Mouse (Mus musculus) neural tube, embryonic 13.5 days (tissue): Measurements from ENCODE around the gene Cdca5. TPM values are rescaled to one million over a fixed set of nuclear protein-coding genes. Genes with fewer than 3 reads are reported as not detected.
A peak's percentile ranks its signal among the peaks of the same experiment; 100 is the strongest.

Source experiments
- ATAC-seq: fragments of 200-750 bp; cut with Nextera tagmentation; 2 replicates; pipeline ENCODE4 v1.8.0; 2017; ENCODE audit warnings: low read depth, mild to moderate bottlenecking, moderate TSS enrichment, moderate library complexity
- H3K27ac ChIP-seq: fragments of 300-500 bp; sonication (generic); replicated peaks from 2 replicates; pipeline ENCODE4 v1.5.1; 2015; ENCODE audit warnings: moderate library complexity, mild to moderate bottlenecking, inconsistent platforms
- H3K27me3 ChIP-seq: fragments of 300-500 bp; sonication (generic); 2 replicates; pipeline ENCODE4 v1.6.1; 2015; ENCODE audit warnings: mild to moderate bottlenecking, inconsistent platforms
- H3K36me3 ChIP-seq: fragments of 300-500 bp; sonication (generic); 2 replicates; pipeline ENCODE4 v1.6.1; 2015; ENCODE audit warnings: mild to moderate bottlenecking, inconsistent platforms
- H3K4me1 ChIP-seq: fragments of 300-500 bp; sonication (generic); replicated peaks from 2 replicates; pipeline ENCODE4 v1.6.1; 2015; ENCODE audit warnings: inconsistent platforms
- H3K4me2 ChIP-seq: fragments of 300-500 bp; sonication (generic); 2 replicates; pipeline ENCODE4 v1.6.1; 2015; ENCODE audit warnings: inconsistent platforms, mild to moderate bottlenecking, moderate library complexity
- H3K4me3 ChIP-seq: fragments of 300-500 bp; sonication (generic); 2 replicates; pipeline ENCODE4 v1.5.1; 2015; ENCODE audit warnings: mild to moderate bottlenecking, inconsistent platforms
- H3K9ac ChIP-seq: fragments of 300-500 bp; sonication (generic); 2 replicates; pipeline ENCODE4 v1.6.1; 2015; ENCODE audit warnings: moderate library complexity, mild to moderate bottlenecking, inconsistent platforms
- H3K9me3 ChIP-seq: fragments of 300-500 bp; sonication (generic); 2 replicates; pipeline ENCODE4 v1.6.1; 2016; ENCODE audit warnings: inconsistent platforms
- WGBS: fragments of 180-500 bp; shearing (Covaris S2); methylation state at CpG from one replicate; pipeline ENCODE4 v1.1.7; 2015; 5-methylcytosine and 5-hydroxymethylcytosine counted together
- polyA plus RNA-seq: library from polyadenylated mRNA; unstranded; fragments of >200 nt; fragmentation: Nextera tagmentation; extraction: Ambion mirVana; gene quantifications from 2 replicates; pipeline ENCODE4 v1.2.1, GENCODE M21; 2015

The Cdca5 gene
- polyA plus RNA-seq, 1 experiment from 2014 or later: 6.4 TPM

DNA sequence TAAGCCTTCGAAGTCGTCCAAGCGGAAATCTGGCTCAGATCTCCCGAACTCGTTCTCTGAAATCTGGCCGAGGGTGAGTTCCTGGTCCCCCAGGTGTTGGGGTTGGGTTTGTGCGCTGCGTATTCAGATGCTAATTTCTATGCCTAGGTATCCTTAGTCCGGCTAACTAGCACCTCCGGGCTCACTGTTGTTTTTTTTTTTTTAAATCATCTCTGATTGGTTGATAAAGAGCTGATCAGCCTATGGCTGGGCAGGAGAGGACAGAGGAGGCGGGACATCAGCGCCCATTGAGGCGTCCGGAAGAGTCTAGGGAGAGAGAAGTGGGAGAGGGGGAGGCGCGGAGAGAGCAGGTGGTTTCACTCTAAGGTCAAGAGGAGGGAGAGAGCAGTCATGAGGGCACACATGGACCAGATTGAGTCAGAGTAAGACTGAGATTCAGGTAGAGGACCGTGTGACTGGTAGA, 665 bp downstream of the Cdca5 start:
- H3K27me3 ChIP-seq: no peaks in the 10 kb centered on the region
- no peak overlapping the region for H3K27ac ChIP-seq
- H3K4me1 ChIP-seq: peaks cover 27% of the 10 kb centered on the region
- peak overlapping the region; percentile 70 for H3K4me3 ChIP-seq
- no peaks in the 10 kb centered on the region for H3K9me3 ChIP-seq
- H3K9ac ChIP-seq: peak overlapping the region; percentile 60
- peaks cover 33% of the 10 kb centered on the region for H3K36me3 ChIP-seq
- ATAC-seq: peak; percentile 76
- H3K4me2 ChIP-seq: peak overlapping the region; percentile 95
- WGBS: 0% methylated on average over 17 of the region's 17 CpGs

DNA sequence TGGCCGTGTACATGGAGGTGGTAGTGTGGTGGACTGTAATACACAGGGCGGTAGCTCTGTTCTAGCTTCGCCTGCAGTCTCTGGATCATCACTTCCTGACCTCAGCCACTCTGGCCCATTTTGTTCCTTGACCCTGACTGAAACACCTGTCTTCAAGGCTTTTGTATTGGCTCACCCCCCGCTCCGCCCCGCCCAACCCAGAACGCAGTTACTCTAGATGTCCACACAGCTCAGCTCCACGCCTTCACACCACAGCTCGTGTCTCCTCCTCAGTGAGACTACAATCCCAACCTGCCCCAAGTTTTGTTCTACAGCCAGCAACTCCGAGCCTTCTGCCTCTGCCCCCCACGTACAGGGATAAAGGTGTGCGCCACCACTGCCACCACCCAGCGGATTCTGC, 4.1 kb downstream of the Cdca5 start:
- no peak for ATAC-seq
- WGBS: 90% methylated on average over 13 of the region's 13 CpGs
- no peak overlapping the region for H3K4me3 ChIP-seq

DNA sequence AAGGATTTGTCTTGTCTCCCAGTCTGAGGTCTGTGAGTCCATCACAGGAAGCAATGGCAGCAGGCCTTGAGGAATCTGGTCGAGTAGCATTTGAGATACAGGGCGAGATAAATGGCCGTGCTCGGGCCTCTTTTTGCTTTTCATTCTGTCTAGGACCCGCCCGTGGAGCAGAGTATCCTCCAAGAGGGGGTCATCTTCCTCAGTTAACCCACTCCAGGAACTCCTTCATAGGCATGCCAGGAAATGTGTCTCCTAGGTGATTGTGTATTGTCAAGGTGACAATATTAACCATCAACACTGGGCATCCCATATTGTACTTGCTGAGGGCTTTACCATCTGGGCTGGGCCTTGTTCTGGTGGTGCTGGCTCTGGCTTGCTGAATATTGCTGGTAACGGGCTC, 9.3 kb downstream of the Cdca5 start, which contains the start of gene AC131692.1:
Gene AC131692.1 (plus strand): TSS at position 301 of the 400 bp plus-strand sequence.
- no peak within 1 kb of the TSS for H3K9ac ChIP-seq
- no peak for ATAC-seq

More for the DNA sequence above, 4.1 kb downstream of the Cdca5 start:
- Histone ChIP-seq H3K27me3 (no peaks in the 10 kb centered on the region), H3K9ac (no peak overlapping the region), H3K36me3 (peaks cover 14% of the 10 kb centered on the region; the same call in 1 of the 2 replicates), H3K9me3 (no peaks in the 10 kb centered on the region), H3K27ac (no peak overlapping the region), H3K4me2 (no peak overlapping the region), H3K4me1 (peaks cover 18% of the 10 kb centered on the region)

DNA sequence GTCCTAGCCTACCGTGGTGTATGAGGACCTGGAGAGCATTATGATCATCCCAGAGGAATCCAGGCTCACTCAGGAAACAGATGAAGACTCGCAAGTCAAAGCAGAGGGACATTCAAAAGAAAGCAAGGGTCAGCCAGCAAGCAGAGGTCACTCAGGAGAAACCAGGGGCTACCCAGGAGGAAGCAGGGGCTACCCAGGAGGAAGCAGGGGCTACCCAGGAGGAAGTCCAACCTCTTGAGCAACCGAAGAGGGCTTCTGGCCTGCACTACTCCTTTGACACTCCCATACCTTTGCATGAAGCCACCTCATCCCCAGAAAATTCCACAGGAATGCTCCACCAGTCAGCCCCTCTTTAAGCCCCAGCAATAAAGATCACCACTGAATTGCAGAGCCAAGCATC, 13.1 kb downstream of the Cdca5 start:
- H3K9me3 ChIP-seq: no peaks in the 10 kb centered on the region
- 89% methylated on average over 3 of the region's 3 CpGs for WGBS
- H3K27me3 ChIP-seq: no peaks in the 10 kb centered on the region
- H3K4me3 ChIP-seq: no peak overlapping the region
- H3K36me3 ChIP-seq: no peaks in the 10 kb centered on the region
- no peak overlapping the region for H3K27ac ChIP-seq
- H3K4me1 ChIP-seq: no peaks in the 10 kb centered on the region
- H3K4me2 ChIP-seq: no peak overlapping the region
- ATAC-seq: no peak
- no peak overlapping the region for H3K9ac ChIP-seq

More for the DNA sequence above, 9.3 kb downstream of the Cdca5 start, which contains the start of gene AC131692.1:
- no peaks in the 10 kb centered on the region for H3K27me3 ChIP-seq
- H3K36me3 ChIP-seq: peaks cover 14% of the 10 kb centered on the region; the same call in 1 of the 2 replicates
- H3K27ac ChIP-seq: no peak within 1 kb of the TSS
- no peak within 1 kb of the TSS for H3K4me3 ChIP-seq
- WGBS: 89% methylated on average over 7 of the region's 7 CpGs
- no peaks in the 10 kb centered on the region for H3K4me1 ChIP-seq
- no peaks in the 10 kb centered on the region for H3K9me3 ChIP-seq
- H3K4me2 ChIP-seq: no peak within 1 kb of the TSS

DNA sequence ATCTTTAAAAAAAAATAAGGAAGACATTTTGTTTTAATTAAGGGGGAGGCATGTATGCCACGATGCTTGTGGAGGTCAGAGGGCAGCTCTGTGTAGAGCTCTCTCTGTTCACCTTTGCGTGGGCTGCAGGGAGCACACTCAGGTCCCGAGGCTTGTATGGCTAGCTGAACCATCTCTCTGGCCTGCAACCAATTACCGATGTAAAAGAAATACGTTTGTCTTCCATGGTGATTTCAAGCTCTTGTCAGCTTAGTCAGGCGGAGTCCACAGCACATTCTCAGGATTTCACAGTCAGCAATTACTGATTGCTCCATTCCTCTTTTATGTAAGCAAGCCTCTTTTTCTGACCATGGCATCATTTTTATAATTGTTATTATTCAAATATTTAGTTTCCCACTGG, 16.4 kb downstream of the Cdca5 start:
- Histone ChIP-seq H3K4me3 (no peak overlapping the region), H3K9me3 (no peaks in the 10 kb centered on the region), H3K36me3 (no peaks in the 10 kb centered on the region), H3K27ac (no peak overlapping the region), H3K4me1 (no peaks in the 10 kb centered on the region), H3K4me2 (no peak overlapping the region), H3K27me3 (no peaks in the 10 kb centered on the region), H3K9ac (no peak overlapping the region)
- no peak for ATAC-seq
- WGBS: 45% methylated on average over 6 of the region's 6 CpGs

DNA sequence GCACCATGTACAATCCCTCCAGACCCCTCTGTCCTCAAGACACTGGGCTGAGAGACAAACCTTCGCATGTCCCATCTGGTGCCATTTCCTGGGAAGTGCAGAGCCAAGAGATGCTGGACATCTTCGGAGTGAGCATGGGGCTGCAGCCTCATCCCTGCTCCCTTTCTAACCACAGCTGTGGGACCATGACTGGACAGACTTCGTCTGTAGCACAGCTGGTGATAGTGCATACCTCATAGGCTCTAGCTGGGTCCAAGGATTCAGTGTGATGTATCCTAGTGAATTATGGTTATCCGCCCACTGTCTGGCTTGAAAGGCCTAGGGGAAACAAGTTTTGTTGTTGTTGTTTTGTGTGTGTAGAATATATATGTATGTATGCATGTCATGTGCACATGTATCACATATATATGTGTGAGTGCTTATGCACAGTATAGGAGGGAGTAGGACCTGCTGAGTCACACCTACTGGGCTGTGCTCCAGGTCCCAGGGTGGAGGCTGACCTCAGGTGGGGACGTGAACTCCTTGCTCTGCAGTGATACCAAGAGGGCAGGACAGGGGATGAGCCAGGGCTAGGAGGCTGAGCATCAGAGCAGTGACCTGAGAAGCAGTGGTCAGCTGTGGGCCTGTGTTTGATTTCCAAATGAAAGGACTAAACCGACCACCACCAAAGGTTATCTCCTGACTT, 17.5 kb downstream of the Cdca5 start:
- Histone ChIP-seq H3K4me1 (no peaks in the 10 kb centered on the region), H3K9me3 (no peaks in the 10 kb centered on the region), H3K27ac (no peak overlapping the region), H3K9ac (no peak overlapping the region), H3K4me2 (no peak overlapping the region), H3K4me3 (no peak overlapping the region), H3K36me3 (no peaks in the 10 kb centered on the region), H3K27me3 (no peaks in the 10 kb centered on the region)
- no peak for ATAC-seq
- WGBS: 81% methylated on average over 6 of the region's 6 CpGs

DNA sequence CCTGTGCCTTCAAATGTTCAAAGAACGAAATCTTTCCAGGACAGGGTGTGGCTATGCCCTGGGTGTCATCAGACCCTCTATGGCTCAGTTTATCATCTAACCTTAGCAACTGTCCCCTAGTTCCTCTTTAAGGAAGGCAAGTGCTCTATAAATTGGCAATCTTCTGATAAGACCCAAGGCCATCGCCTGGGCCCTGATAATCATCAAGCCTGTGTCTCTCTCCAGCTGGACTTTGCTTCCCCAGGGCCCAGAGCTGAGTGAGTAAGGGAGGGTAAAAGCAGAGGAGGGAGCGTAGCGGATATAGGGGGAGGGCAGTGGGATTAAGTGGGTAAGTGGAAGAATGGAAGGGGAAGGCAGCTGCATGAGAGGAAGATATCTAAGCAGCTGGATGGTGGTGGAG, 19.7 kb downstream of the Cdca5 start:
- H3K27ac ChIP-seq: no peak overlapping the region
- H3K9ac ChIP-seq: 0 out of 2 replicates have a peak overlapping the region, but pooled peaks have one; percentile 8
- no peak overlapping the region for H3K4me2 ChIP-seq
- H3K36me3 ChIP-seq: no peaks in the 10 kb centered on the region
- no peak for ATAC-seq
- H3K27me3 ChIP-seq: no peaks in the 10 kb centered on the region
- WGBS: 94% methylated on average over 4 of the region's 4 CpGs
- H3K9me3 ChIP-seq: no peaks in the 10 kb centered on the region
- H3K4me1 ChIP-seq: no peaks in the 10 kb centered on the region
- no peak overlapping the region for H3K4me3 ChIP-seq

DNA sequence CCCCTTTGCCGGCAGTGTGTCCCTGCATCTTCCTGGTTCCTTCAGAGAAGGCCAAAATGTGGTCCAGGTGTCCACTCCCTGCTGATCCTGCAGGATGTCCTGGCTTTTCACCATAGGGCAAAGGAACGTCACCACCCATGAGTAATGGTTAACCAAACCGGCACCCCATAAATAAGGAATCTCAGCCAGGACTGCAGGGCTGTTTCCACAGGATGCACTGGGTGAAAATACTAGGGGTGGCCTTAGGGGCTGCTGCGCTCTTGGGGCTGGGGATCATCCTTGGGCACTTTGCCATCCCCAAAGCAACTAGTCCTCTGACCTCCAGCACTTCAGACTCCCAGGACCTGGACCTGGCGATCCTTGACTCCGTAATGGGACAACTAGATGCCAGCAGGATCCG, 20.8 kb downstream of the Cdca5 start, which contains the start of gene Naaladl1:
Gene Naaladl1 (plus strand): TSS at position 197 of the 400 bp plus-strand sequence.
- no peak for ATAC-seq

DNA sequence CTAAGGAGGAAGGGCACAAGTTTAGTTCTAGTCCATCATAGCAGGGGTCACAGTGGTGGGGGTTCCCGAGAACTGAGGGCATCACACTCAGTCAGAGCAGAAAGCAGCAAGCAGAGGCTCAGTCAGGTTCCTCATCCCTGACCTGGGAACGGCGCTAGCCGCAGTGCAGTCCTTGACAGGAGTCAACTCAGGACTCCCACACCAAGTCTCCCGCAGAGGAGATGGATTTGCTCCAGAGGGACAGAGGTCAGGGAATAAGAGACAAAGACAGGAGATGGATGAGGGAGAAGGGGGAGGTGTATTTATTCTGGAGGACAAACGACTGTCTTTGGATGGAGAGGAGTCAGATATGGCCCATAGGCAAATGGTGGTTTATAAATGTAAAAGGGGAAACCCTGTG, 28.3 kb downstream of the Cdca5 start:
- H3K27me3 ChIP-seq: no peaks in the 10 kb centered on the region
- H3K4me1 ChIP-seq: peaks cover 17% of the 10 kb centered on the region
- no peaks in the 10 kb centered on the region for H3K9me3 ChIP-seq
- no peak overlapping the region for H3K9ac ChIP-seq
- WGBS: 65% methylated on average over 6 of the region's 6 CpGs
- H3K36me3 ChIP-seq: peaks cover 39% of the 10 kb centered on the region
- H3K4me3 ChIP-seq: no peak overlapping the region
- H3K27ac ChIP-seq: no peak overlapping the region
- ATAC-seq: no peak
- H3K4me2 ChIP-seq: no peak overlapping the region

More for the DNA sequence above, 20.8 kb downstream of the Cdca5 start, which contains the start of gene Naaladl1:
- no peaks in the 10 kb centered on the region for H3K36me3 ChIP-seq
- no peak within 1 kb of the TSS for H3K4me2 ChIP-seq
- no peaks in the 10 kb centered on the region for H3K27me3 ChIP-seq
- H3K27ac ChIP-seq: no peak within 1 kb of the TSS
- 0 out of 2 replicates have a peak within 1 kb of the TSS, but pooled peaks have one; percentile 8 for H3K9ac ChIP-seq
- no peaks in the 10 kb centered on the region for H3K4me1 ChIP-seq
- H3K4me3 ChIP-seq: no peak within 1 kb of the TSS
- H3K9me3 ChIP-seq: no peaks in the 10 kb centered on the region
- WGBS: 90% methylated on average over 7 of the region's 7 CpGs

DNA sequence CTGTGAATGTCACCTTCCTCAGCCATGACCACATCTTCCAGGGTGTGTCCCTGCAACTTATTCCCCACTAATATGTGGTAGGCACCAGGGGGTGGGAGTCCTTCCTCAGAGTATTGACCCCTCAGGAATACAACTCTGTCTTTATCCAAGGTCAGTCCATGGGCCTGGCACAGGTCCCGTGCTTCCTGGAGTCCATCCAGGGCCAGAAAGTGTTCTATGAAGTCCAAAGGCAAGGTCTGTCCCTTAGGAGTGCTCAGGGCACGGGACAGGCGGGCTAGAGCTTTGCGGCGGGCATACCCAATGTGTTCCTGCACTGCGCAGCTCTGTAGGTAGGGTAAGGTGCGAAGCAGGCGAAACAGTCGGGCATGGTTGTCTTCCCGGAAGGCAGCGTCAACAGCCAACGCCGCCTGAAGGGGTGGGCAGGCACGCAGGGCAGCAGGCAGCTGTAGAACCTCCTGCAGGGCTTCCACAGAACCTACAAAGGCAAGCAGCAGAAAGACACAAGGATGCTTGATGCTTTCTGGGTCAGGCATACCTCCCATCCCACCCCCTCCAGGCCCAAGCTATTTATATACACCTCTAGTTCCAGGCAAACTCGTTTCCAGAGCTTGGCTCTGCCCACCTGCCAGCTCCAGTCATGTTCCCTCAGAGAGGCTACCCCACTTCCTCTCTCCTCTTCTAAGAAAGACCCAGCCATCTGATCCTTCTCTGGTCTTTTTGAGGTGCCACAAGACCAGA, 31.5 kb downstream of the Cdca5 start:
- H3K9ac ChIP-seq: peak overlapping the region; percentile 90
- H3K4me3 ChIP-seq: peak overlapping the region; percentile 84

DNA sequence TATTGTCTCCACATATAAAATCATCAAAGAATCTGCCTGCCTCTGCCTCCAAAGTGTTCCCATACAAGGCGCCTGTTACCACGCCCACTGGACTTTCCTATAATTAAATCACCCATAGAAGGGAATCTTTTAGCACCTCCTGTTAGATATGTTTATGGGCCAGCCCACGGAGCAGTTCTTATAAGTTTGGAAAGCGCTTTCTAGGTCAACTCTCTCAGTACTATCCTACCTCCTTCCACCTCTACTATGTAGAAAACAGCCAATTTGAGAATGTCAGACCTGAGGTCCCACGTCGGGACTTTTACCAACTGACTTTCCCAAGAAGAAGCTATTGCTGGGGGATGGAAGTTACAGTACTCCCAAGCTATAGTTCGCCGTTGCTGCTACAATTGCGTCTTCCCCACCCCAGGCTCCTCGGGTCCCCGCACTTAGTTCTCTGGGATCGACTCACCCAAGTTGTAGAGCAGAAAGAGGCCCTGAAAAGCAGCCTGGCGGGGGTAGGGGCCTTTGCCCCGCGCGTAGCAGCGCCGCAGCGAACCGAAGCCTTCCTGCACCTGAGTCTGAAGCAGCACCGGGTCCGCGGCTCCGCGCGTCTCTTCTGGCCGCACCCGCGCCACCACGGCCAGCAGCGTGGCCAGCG, 32.7 kb downstream of the Cdca5 start:
- 5% methylated on average over 32 of the region's 32 CpGs for WGBS
- ATAC-seq: no peak
- H3K9me3 ChIP-seq: no peaks in the 10 kb centered on the region
- H3K4me2 ChIP-seq: peak overlapping the region; percentile 85
- peak overlapping the region; percentile 84 for H3K4me3 ChIP-seq
- H3K27ac ChIP-seq: peak overlapping the region; percentile 95
- peak overlapping the region; percentile 90 for H3K9ac ChIP-seq
- H3K27me3 ChIP-seq: no peaks in the 10 kb centered on the region
- H3K36me3 ChIP-seq: peaks cover 49% of the 10 kb centered on the region
- H3K4me1 ChIP-seq: peaks cover 28% of the 10 kb centered on the region

More for the DNA sequence above, 31.5 kb downstream of the Cdca5 start:
- no peak for ATAC-seq
- 94% methylated on average over 15 of the region's 15 CpGs for WGBS
- Histone ChIP-seq H3K4me2 (peak overlapping the region; percentile 85), H3K9me3 (no peaks in the 10 kb centered on the region), H3K27me3 (no peaks in the 10 kb centered on the region), H3K4me1 (peaks cover 28% of the 10 kb centered on the region), H3K27ac (no peak overlapping the region), H3K36me3 (peaks cover 47% of the 10 kb centered on the region)
